Mouse (Mus musculus) megakaryocyte, embryonic 14.5 days (primary cell): ENCODE data around the gene Tns2.

Experiments used
- FLI1 ChIP-seq: IDR thresholded peaks from 2 replicates; pipeline ENCODE4 v1.6.1; 2012; ENCODE audit warnings: low read length, inconsistent platforms, mixed read lengths
- GATA1 ChIP-seq: IDR thresholded peaks from 3 replicates; pipeline ENCODE4 v1.6.1; 2012; ENCODE audit warnings: mixed read lengths, low read length, inconsistent platforms, borderline replicate concordance

DNA sequence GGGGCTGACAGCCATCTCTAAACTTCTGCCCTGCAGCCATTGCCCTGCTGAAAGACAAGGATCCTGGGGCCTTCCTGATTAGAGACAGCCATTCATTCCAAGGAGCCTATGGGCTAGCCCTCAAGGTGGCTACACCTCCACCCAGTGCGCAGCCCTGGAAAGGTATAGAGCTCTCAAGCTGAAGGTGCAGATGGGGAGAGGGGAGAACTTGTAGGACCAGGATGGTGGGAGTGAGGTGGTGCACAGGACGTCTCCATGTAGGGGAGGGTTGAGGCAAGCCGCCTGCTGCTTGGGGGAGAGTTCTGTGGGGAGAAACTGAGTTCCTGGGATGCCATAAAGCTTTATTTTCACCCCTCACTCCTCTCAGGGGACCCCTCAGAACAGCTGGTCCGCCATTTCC is 13.5 kb downstream of the Tns2 start:
- TF ChIP-seq GATA1 = no peak
- no peak for TF ChIP-seq FLI1
